In genomic region chr1:153316956-153317355, GRCm38 (mm10) we compare ENCODE assay signal across 20 mouse cellular contexts. TPM values are rescaled to one million over a fixed set of nuclear protein-coding genes. Genes with fewer than 3 reads are reported as not detected.
DNase-seq lines count a peak whose midpoint lies in the region; ATAC-seq and TF ChIP-seq lines count a peak whose summit lies in the region.
"Had no signal": no experiment of that assay in that cellular context is flagged by ENCODE, and none has a peak within 500 bp of the region (broad histone marks: within the 10 kb centered on the region; RNA-seq: fewer than 3 reads in every experiment).

No protein-coding gene starts in this region.

- no peak for TF ChIP-seq CTCF in heart, postnatal 0 days (IDR thresholded peaks at IDR 0.05; ENCODE audit: low read depth)

- H3K4me2 ChIP-seq in embryonic facial prominence, embryonic 14.5 days (ENCODE audit: low read depth, low read length) = no peak overlapping the region
- no peak overlapping the region for H3K4me2 ChIP-seq in heart, postnatal 0 days (ENCODE audit: low read depth, low read length)
- no peak overlapping the region for H3K4me2 ChIP-seq in limb, embryonic 15.5 days
- H3K4me2 ChIP-seq in stomach, embryonic 15.5 days = no peak overlapping the region
- H3K4me2 ChIP-seq: forebrain, embryonic 12.5 days; heart, embryonic 12.5 days; liver, embryonic 12.5 days had no signal

- no peak for TF ChIP-seq EP300 in heart, postnatal 0 days (IDR thresholded peaks at IDR 0.05; ENCODE audit: low read depth)

- H3K4me3 ChIP-seq in embryonic facial prominence, embryonic 14.5 days (ENCODE audit: low read depth, low read length) = no peak overlapping the region
- H3K4me3 ChIP-seq in embryonic facial prominence, embryonic 10.5 days = no peak overlapping the region
- no peak overlapping the region for H3K4me3 ChIP-seq in heart, postnatal 0 days (ENCODE audit: low read depth, low read length)
- H3K4me3 ChIP-seq in limb, embryonic 15.5 days = no peak overlapping the region
- H3K4me3 ChIP-seq in limb, embryonic 10.5 days = no peak overlapping the region
- H3K4me3 ChIP-seq in stomach, embryonic 15.5 days (replicated peaks) = no peak overlapping the region
- H3K4me3 ChIP-seq: forebrain, embryonic 12.5 days; heart, embryonic 12.5 days; hindbrain, embryonic 10.5 days; left cerebral cortex, adult 2 months; liver, embryonic 12.5 days had no signal

- no peak for DNase-seq in embryonic facial prominence, embryonic 14.5 days (ENCODE audit: low spot score)
- no peak for DNase-seq in embryonic facial prominence, embryonic 10.5 days (ENCODE audit: low spot score)
- no peak for DNase-seq in heart, postnatal 0 days (ENCODE audit: low spot score)
- DNase-seq in heart, adult 8-10 months (ENCODE audit: low spot score) = no peak
- no peak for DNase-seq in limb, embryonic 10.5 days (ENCODE audit: low spot score)
- DNase-seq in adrenal gland, adult 2 months = no peak
- DNase-seq: cerebellum, adult 11 months; cerebellum, postnatal 25 days; lung, adult 2 months; lung, postnatal 4 days; right cerebral cortex, postnatal 4 days; thymus, postnatal 36 days had no signal

- no peaks in the 10 kb centered on the region for H3K27me3 ChIP-seq in embryonic facial prominence, embryonic 14.5 days (replicated peaks; ENCODE audit: control insufficient read depth, insufficient read depth, low read length)
- no peaks in the 10 kb centered on the region for H3K27me3 ChIP-seq in embryonic facial prominence, embryonic 10.5 days (replicated peaks; ENCODE audit: low read depth, poor library complexity, severe bottlenecking)
- no peaks in the 10 kb centered on the region for H3K27me3 ChIP-seq in heart, postnatal 0 days (ENCODE audit: control insufficient read depth, insufficient read depth, low read length)
- H3K27me3 ChIP-seq in limb, embryonic 15.5 days = no peaks in the 10 kb centered on the region
- H3K27me3 ChIP-seq in limb, embryonic 10.5 days (ENCODE audit: low read depth, poor library complexity, severe bottlenecking) = no peaks in the 10 kb centered on the region
- no peaks in the 10 kb centered on the region for H3K27me3 ChIP-seq in stomach, embryonic 15.5 days (replicated peaks)
- H3K27me3 ChIP-seq: forebrain, embryonic 12.5 days; heart, embryonic 12.5 days; liver, embryonic 12.5 days had no signal

- ATAC-seq in embryonic facial prominence, embryonic 14.5 days (ENCODE audit: low read depth) = no peak
- ATAC-seq in heart, postnatal 0 days (ENCODE audit: insufficient read depth, low read depth) = no peak
- no peak for ATAC-seq in limb, embryonic 15.5 days (ENCODE audit: insufficient number of reproducible peaks, low FRiP score, low TSS enrichment, low read depth)
- no peak for ATAC-seq in stomach, embryonic 15.5 days (ENCODE audit: insufficient read depth, low FRiP score, low read depth)
- ATAC-seq: liver, embryonic 12.5 days had no signal

- H3K9ac ChIP-seq in embryonic facial prominence, embryonic 14.5 days (ENCODE audit: low read depth, low read length) = no peak overlapping the region
- no peak overlapping the region for H3K9ac ChIP-seq in heart, postnatal 0 days (replicated peaks; ENCODE audit: low read depth, low read length)
- no peak overlapping the region for H3K9ac ChIP-seq in limb, embryonic 15.5 days
- no peak overlapping the region for H3K9ac ChIP-seq in stomach, embryonic 15.5 days
- H3K9ac ChIP-seq: forebrain, embryonic 12.5 days; heart, embryonic 12.5 days; liver, embryonic 12.5 days had no signal

- H3K36me3 ChIP-seq in embryonic facial prominence, embryonic 14.5 days (ENCODE audit: control insufficient read depth, insufficient read depth, low read length) = no peaks in the 10 kb centered on the region
- peaks cover 18% of the 10 kb centered on the region; the same call in 1 of the 2 replicates for H3K36me3 ChIP-seq in embryonic facial prominence, embryonic 10.5 days (replicated peaks)
- H3K36me3 ChIP-seq in heart, postnatal 0 days (replicated peaks; ENCODE audit: control insufficient read depth, insufficient read depth, low read length) = no peaks in the 10 kb centered on the region
- H3K36me3 ChIP-seq in limb, embryonic 15.5 days = 0 out of 2 replicates have a peak, but pooled peaks cover 2% of the 10 kb centered on the region
- peaks cover 9% of the 10 kb centered on the region; the same call in 1 of the 2 replicates for H3K36me3 ChIP-seq in limb, embryonic 10.5 days
- H3K36me3 ChIP-seq in stomach, embryonic 15.5 days = peaks cover 3% of the 10 kb centered on the region; the same call in 1 of the 2 replicates
- H3K36me3 ChIP-seq: forebrain, embryonic 12.5 days; liver, embryonic 12.5 days had no signal

- H3K9me3 ChIP-seq in embryonic facial prominence, embryonic 14.5 days (ENCODE audit: control insufficient read depth, low read length) = 0 out of 2 replicates have a peak, but pooled peaks cover 3% of the 10 kb centered on the region
- no peaks in the 10 kb centered on the region for H3K9me3 ChIP-seq in embryonic facial prominence, embryonic 10.5 days
- no peaks in the 10 kb centered on the region for H3K9me3 ChIP-seq in heart, postnatal 0 days (replicated peaks; ENCODE audit: control insufficient read depth, low read length)
- no peaks in the 10 kb centered on the region for H3K9me3 ChIP-seq in limb, embryonic 15.5 days
- no peaks in the 10 kb centered on the region for H3K9me3 ChIP-seq in limb, embryonic 10.5 days (replicated peaks)
- no peaks in the 10 kb centered on the region; the same call in 1 of the 2 replicates for H3K9me3 ChIP-seq in stomach, embryonic 15.5 days
- H3K9me3 ChIP-seq: forebrain, embryonic 12.5 days; G1E; heart, embryonic 12.5 days; hindbrain, embryonic 10.5 days; liver, embryonic 12.5 days had no signal

- WGBS in embryonic facial prominence, embryonic 14.5 days = 59% methylated on average over 8 of the region's 8 CpGs
- 62% methylated on average over 8 of the region's 8 CpGs for WGBS in embryonic facial prominence, embryonic 10.5 days
- 60% methylated on average over 8 of the region's 8 CpGs for WGBS in heart, postnatal 0 days
- 68% methylated on average over 8 of the region's 8 CpGs for WGBS in limb, embryonic 15.5 days
- WGBS in limb, embryonic 10.5 days = 70% methylated on average over 8 of the region's 8 CpGs
- WGBS in stomach, embryonic 15.5 days = 70% methylated on average over 8 of the region's 8 CpGs

- peaks cover 26% of the 10 kb centered on the region for H3K4me1 ChIP-seq in embryonic facial prominence, embryonic 14.5 days (ENCODE audit: control insufficient read depth, insufficient read depth, low read length)
- peaks cover 27% of the 10 kb centered on the region for H3K4me1 ChIP-seq in embryonic facial prominence, embryonic 10.5 days
- peaks cover 52% of the 10 kb centered on the region for H3K4me1 ChIP-seq in heart, postnatal 0 days (ENCODE audit: control insufficient read depth, insufficient read depth)
- H3K4me1 ChIP-seq in limb, embryonic 15.5 days = peaks cover 36% of the 10 kb centered on the region
- H3K4me1 ChIP-seq in limb, embryonic 10.5 days = peaks cover 20% of the 10 kb centered on the region
- peaks cover 26% of the 10 kb centered on the region for H3K4me1 ChIP-seq in stomach, embryonic 15.5 days

- H3K27ac ChIP-seq in embryonic facial prominence, embryonic 14.5 days (replicated peaks; ENCODE audit: low read depth, low read length) = 0 out of 2 replicates have a peak overlapping the region, but pooled peaks have one; percentile 11
- H3K27ac ChIP-seq in embryonic facial prominence, embryonic 10.5 days (replicated peaks) = no peak overlapping the region
- peak overlapping the region; percentile 60; the same call in 1 of the 2 replicates for H3K27ac ChIP-seq in heart, postnatal 0 days (ENCODE audit: low read depth)
- H3K27ac ChIP-seq in limb, embryonic 15.5 days = peak overlapping the region; percentile 61; the same call in 1 of the 2 replicates
- no peak overlapping the region for H3K27ac ChIP-seq in limb, embryonic 10.5 days
- peak overlapping the region; percentile 73; the same call in 1 of the 2 replicates for H3K27ac ChIP-seq in stomach, embryonic 15.5 days
- H3K27ac ChIP-seq: forebrain, embryonic 12.5 days; hindbrain, embryonic 10.5 days; left cerebral cortex, adult 2 months; liver, embryonic 12.5 days had no signal

RNA-seq across cellular contexts. Expression of gene Lamc1, which starts 15.6 kb away (rescaled TPM):
- polyA plus RNA-seq in embryonic facial prominence, embryonic 14.5 days (2014; fragmentation: Nextera tagmentation; extraction: Ambion mirVana) = 87.8 and 98.5 TPM in 2 replicates
- 26.5 and 28.4 TPM in 2 replicates for polyA plus RNA-seq in embryonic facial prominence, embryonic 10.5 days (2016; fragmentation: Nextera tagmentation; extraction: Ambion mirVana)
- total RNA-seq in heart, postnatal 0 days (2014; rRNA removed; ENCODE audit: low replicate concordance) = 186 and 215 TPM in 2 replicates
- 55.9 and 62.8 TPM in 2 replicates for polyA plus RNA-seq in heart, postnatal 0 days (2015; fragmentation: Nextera tagmentation; extraction: Ambion mirVana)
- 100 to 1,000 TPM in 2 of 4 experiments, 10 to 100 TPM in 2; 83.2 to 109 (median 98.8) TPM for total RNA-seq in heart, adult 8-10 months (2022)
- polyA plus RNA-seq in limb, embryonic 15.5 days (2015; fragmentation: Nextera tagmentation; extraction: Ambion mirVana) = 47.1 and 52.0 TPM in 2 replicates
- polyA plus RNA-seq in limb, embryonic 10.5 days (2016; fragmentation: Nextera tagmentation; extraction: Ambion mirVana) = 25.4 and 25.6 TPM in 2 replicates
- 62.9 and 64.0 TPM in 2 replicates for polyA plus RNA-seq in stomach, embryonic 15.5 days (2015; fragmentation: Nextera tagmentation; extraction: Ambion mirVana)
- 10 to 100 TPM; 61.1 to 76.0 TPM for total RNA-seq in adrenal gland, adult 2 months (2021)
- polyA plus RNA-seq in adrenal gland, adult 2 months (2012; rRNA removed) = 48.4 and 54.8 TPM in 2 replicates

Comparison
In these comparisons a context has a peak if more than half of its experiments do, and no peak if none do; other contexts are left out.
1. H3K27ac ChIP-seq: peak in embryonic facial prominence, embryonic 14.5 days (single experiment), heart, postnatal 0 days (single experiment), limb, embryonic 15.5 days (single experiment) and stomach, embryonic 15.5 days (single experiment); none in embryonic facial prominence, embryonic 10.5 days (single experiment) and limb, embryonic 10.5 days (single experiment).